Mouse (Mus musculus): Measurements from ENCODE around the gene Snx30.

The Snx30 gene

DNA sequence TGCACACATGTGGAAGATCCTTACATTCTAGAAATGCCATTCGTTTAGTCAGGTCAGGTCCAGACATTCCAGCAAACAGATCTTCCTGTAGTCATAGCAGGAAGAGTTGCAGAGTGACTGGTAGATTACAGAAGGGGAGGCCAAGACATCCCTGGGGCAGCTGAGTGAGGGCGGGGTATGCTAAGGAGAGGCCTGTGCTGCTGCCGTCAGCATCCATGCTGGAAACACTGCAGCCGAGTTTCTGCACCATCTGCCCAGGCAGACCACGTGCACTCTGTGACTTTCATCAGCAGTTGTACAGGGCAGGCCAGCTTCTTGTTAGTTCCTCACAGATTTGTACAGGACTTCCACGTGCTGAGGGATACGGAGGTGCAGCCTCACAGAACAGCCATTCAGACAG, 17.8 kb downstream of the Snx30 start:
- DNase-seq (ENCODE audit: low read depth, low spot score) = no peak

DNA sequence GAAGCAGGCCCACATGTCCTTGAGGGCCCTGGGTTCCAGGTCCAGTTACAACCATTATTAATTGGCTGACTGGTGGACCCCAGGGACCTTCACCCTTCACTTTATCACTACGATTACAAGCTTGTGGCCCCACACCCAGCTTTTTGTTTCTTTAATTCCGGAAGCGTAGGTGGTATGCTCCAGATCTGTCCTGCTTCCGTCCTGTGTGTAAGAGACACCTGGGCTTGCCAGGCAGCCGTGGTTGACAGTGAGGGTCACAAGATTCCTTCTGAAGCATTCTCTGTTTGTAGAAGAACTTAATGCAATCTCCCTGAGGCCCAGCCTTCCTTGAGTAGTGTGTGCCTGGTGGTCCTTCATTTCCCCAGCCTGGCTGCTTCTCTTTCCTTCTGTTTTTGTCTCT, 19.2 kb downstream of the Snx30 start:
- DNase-seq (ENCODE audit: low read depth, low spot score) = no peak

DNA sequence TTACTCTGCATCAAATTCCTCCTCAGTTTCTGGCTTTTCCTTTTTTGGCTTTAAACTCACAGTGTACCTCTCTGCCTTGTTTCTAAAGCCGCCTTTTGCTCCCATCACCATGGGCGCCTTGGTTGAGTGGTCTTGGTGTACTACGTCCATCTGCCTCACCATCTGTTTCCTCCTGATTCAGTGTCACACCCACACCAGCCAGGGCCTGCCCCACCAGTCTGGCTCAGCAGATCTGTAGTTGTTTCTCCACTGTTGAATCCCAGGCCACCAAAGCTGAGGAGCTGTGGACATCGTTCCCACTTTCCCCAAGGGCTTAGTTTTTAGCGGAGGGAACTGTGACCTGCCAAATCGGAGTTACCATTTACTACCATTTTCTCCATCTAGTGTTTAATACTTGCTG, 20.0 kb downstream of the Snx30 start:
- DNase-seq (ENCODE audit: low read depth, low spot score) = no peak

DNA sequence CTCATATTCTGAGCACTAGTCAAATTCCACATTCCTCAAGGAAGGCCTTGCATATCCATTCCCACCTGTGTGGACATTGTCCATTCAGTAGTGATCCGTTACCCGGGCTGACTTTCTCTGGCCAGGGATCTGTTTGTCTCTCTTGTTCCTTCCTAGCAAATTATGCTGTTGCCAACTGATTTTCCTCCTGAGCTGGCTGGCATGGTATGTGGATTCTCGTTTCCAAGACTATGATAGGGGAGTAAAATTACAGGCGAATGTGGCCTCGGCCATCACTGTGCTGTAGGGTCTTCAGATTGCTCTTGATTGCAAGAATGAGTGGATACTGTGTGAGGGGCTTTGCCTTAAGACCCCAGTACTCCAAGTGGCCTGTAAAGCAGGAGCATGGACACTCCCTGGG, 20.7 kb downstream of the Snx30 start:
- DNase-seq (ENCODE audit: low read depth, low spot score) = no peak

- DNase-seq (ENCODE audit: low read depth, low spot score) = no peak
Observed at GRCm38 (mm10) chr4:59829072-59829471, 23.4 kb downstream of the Snx30 start.

GRCm38 (mm10) chr4:59831038-59831437, 25.4 kb downstream of the Snx30 start:
- DNase-seq (ENCODE audit: low read depth, low spot score) = no peak

DNA sequence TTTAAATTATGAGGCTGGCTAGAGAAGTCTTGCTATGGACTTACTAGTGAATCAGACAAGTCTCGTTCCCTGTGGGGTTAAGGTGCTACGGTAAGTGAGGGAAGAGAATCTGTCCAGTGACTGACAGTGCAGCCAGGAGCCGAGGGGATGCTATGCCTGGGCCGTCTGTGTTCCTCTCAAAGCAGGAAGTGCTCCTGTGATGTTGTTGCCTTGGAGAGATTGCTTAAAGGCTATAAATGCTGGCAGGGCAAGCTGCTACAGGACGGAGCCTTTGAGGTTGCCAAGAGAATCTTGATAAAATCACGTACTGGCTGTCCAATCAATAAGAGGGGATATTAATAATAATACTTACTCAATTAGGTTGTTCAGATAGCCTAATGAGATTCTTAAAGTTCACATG, 27.2 kb downstream of the Snx30 start:
- DNase-seq (ENCODE audit: low read depth, low spot score) = no peak

GRCm38 (mm10) chr4:59837659-59838058, 32.0 kb downstream of the Snx30 start:
- no peak for DNase-seq (ENCODE audit: low read depth, low spot score)

- no peak for DNase-seq (ENCODE audit: low read depth, low spot score)
Observed at GRCm38 (mm10) chr4:59844460-59845244, 39.0 kb downstream of the Snx30 start.

DNA sequence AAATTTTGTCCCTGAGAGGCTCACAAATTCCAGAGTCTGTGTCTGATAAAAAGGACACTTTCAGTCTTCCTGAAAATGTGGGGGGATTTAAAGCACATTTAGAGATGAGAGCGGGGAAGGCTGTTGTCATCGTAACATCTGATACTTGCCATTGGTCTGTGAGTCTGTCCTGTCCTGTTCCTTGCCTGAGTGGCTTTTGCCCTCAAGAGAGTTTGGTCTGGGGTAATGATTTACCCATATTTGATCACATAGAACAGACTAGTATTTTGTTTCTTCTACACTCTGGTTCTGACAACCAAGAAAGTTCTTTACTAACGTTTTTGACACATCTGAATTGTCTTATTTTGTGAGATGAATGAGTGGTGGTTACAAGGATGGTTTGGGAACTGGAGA, 39.6 kb downstream of the Snx30 start:
- no peak for DNase-seq (ENCODE audit: low read depth, low spot score)

- no peak for DNase-seq (ENCODE audit: low read depth, low spot score)
Observed at GRCm38 (mm10) chr4:59847447-59847846, 41.8 kb downstream of the Snx30 start.

- peak; percentile 43 for DNase-seq (ENCODE audit: low read depth, low spot score)
Observed at GRCm38 (mm10) chr4:59850181-59850580, 44.5 kb downstream of the Snx30 start.

- no peak for DNase-seq (ENCODE audit: low read depth, low spot score)
Observed at GRCm38 (mm10) chr4:59850886-59851623, 45.4 kb downstream of the Snx30 start.

GRCm38 (mm10) chr4:59853155-59853554, 47.5 kb downstream of the Snx30 start:
- DNase-seq (ENCODE audit: low read depth, low spot score) = no peak

- DNase-seq (ENCODE audit: low read depth, low spot score) = no peak
Observed at GRCm38 (mm10) chr4:59859693-59860425, 54.2 kb downstream of the Snx30 start.

- no peak for DNase-seq (ENCODE audit: low read depth, low spot score)
Observed at GRCm38 (mm10) chr4:59860431-59860830, 54.8 kb downstream of the Snx30 start.

DNA sequence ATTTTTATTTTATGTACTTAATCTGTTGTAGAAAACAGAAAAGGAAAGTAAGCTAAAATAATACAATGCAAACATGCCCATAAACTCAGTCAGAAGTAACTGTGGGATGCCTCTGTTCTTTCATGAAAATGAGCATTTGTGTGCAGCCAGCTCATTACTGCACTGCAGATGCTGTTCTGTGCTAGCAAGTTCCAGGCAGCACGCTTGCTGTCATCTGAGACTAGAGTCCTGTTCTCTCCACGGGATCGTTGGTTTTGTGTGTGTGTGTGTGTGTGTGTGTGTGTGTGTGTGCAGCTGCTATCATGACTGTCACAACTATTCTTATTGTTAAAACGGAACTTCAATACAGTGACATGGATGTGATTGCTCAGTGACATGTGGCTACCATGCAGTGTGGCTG, 56.2 kb downstream of the Snx30 start:
- DNase-seq (ENCODE audit: low read depth, low spot score) = no peak

DNA sequence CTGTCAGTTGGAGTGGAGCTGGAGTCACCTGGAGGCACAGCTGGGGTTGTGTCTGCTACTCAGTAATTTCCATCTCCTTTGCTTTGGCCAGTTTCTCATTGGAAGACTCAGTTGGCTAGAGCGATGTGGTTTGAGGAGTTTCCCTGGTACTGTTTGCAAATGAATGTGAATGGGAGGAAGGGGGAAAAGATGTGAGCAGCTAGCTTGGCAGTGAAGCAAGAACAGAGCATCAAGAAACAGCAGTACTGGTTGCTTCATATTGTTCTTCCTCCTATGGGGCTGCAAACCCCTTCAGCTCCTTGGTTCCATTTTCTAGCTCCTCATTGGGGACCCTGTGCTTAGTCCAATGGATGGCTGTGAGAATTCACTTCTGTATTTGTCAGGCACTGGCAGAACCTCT, 56.7 kb downstream of the Snx30 start:
- DNase-seq (ENCODE audit: low read depth, low spot score) = no peak

DNA sequence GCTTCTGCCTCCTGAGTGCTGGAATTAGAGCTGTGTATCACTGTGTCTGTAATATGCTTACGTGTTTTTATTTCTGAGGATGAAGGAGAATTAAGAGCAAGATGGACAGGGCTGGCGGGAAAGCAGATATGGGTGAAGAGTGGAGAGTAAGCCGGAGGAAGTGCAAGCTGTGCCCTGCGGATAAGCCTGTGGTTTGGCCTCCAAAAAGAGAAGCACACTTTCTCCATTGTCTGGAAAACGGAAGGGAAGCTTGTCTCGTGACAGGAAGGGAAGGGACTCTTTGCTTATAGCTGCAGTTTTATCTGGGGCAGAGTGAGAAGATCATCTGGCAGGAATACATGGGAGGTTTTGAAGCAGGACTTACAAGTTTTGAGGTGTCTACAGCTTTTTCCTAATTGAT, 58.2 kb downstream of the Snx30 start:
- no peak for DNase-seq (ENCODE audit: low read depth, low spot score)

DNA sequence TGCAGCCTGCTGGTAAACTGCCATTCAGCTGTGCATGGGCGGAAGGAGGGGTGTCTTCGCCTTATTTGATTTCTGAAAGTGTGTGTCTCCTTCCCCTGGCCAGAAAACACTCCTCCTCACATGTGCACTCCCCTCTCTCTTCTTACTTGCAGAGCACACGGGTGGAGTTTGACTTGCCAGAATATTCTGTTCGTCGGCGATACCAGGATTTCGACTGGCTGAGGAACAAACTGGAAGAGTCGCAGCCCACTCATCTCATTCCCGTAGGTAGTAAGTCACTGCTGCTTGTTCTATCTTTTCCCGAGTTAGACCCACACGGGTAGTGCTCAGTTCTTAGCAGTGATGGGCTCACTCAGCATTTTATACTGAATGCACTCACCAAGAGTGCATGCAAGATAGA, 62.4 kb downstream of the Snx30 start:
- DNase-seq (ENCODE audit: low read depth, low spot score) = no peak

DNA sequence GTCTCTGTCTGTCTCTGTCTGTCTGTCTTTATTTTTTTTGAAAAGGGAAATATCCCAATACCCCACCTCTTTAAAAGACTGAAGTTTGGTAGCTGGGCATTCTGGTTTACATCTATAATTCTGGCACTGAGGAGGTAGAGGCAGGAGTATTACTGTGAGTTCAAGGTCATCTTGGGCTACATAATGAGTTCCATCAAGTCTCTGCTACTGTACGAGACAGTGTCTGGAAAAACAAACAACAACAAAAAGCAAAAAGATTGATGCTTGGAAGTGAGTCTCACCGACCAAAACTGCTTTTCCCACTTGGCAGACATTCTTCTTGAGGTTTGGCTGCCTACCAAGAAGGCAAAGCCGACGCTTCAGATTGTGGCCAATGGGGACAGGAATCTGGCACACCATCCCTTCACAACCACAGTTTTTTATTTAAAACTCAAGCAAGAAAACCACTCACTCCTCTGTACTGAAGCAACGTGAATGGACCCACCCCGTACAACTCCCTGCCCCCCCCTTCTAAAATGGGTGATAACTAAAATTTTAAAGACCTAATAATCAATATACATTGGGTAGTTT, 63.9 kb downstream of the Snx30 start:
- DNase-seq (ENCODE audit: low read depth, low spot score) = no peak

GRCm38 (mm10) chr4:59870433-59870832, 64.8 kb downstream of the Snx30 start:
- DNase-seq (ENCODE audit: low read depth, low spot score) = no peak

Data from WW6 (cell line).